Mouse (Mus musculus) liver, postnatal 0 days (tissue): ENCODE results near the gene Cbx4.

Experiments
- CTCF ChIP-seq: sonication (generic); IDR thresholded peaks from 2 replicates; pipeline ENCODE4 v1.5.1; 2016; ENCODE audit warnings: antibody characterized with exemption, low read depth
- EP300 ChIP-seq: IDR thresholded peaks from 2 replicates; pipeline ENCODE4 v1.6.1; 2016; ENCODE audit warnings: antibody characterized with exemption, low read depth, mild to moderate bottlenecking

DNA sequence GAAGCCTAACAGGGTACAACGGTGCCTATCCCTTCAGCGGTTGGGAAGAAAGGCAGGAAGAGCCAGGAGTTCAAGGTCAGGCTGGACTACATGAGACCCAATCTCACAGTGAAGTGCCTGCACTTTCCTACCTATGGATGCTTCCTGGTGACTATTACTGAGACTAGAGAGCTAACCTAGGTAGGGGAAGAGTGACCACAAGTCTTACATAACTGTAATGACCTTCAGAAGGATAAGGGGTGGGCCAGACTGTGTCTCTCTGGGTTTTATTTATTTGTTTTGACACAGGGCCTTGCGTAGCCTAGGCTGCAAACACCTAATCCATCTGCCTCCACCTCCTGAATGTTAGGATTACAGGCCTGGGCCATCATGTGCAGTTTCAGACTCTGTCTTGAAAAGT lies 6.3 kb upstream of the Cbx4 start:
- TF ChIP-seq CTCF (no peak), EP300 (no peak)
